Mouse (Mus musculus) duodenum, adult 2 months (tissue): Measurements from ENCODE around the gene Tom1. TPM values are rescaled to one million over a fixed set of nuclear protein-coding genes. Genes with fewer than 3 reads are reported as not detected.

Source experiments
- polyA plus RNA-seq: library from polyadenylated mRNA; depleted of rRNA; stranded (reverse); fragments of >200 nt; gene quantifications from 2 replicates; pipeline ENCODE4 v1.2.3, GENCODE M21; 2012; ENCODE audit warnings: low replicate concordance; rRNA removed

The Tom1 gene
- polyA plus RNA-seq: 18.5 and 20.7 TPM in 2 replicates

DNA sequence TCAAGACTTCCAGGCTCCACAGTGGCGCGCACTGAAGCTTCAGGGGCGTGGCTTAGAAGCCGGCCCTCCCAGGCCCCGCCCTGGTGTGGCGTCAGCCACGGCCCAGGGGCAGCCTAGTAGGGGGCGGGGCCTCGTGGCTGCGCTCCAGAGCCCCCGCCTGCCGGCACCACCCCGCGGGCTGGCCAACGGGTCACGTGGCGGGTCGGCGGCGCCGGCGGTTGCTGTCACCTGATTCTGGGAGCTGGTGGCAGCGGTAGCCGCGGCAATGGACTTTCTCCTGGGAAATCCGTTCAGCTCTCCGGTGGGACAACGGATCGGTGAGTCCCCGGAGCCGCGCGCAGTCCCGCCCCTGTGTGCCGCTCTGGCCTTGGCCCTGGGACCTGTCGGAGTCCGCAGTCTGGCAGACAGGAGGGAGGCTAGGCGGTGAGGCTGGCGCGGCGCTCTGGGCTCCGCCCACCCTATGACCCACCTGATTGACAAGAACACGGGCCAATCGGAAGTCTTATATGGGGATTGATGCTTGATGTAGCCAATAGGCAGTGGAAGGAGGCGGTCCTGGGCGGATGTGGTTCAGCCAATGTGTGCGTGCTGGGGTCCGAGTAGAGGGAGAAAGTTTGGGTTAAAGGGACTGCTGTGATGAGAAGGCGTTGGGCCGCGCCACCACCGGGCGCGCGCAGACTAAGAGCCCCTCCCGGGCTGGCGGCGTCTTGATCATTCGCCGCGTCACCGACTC, at the start of gene Tom1:
Gene Tom1, plus strand, starts transcription at position 195 of the 733 bp plus-strand sequence.

DNA sequence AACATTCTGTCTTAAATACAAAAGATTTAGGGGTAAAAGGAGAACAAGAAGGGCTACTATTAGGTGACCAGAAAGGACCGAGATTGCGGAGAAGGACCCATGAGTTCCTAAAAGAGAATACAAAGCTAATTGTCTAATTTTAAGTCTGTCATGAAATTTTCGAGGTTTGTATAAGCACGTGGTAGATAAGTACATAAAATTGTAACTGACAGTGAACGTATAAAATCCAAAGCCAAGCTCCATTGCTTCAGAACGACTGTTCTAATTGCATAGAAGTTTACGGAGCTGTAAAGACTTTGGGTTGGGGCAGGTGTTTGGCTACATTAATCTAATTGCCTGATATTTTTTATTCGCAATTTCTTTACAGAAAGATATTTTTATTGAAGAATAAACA, 40.4 kb upstream of the Tom1 start, which contains the start of gene Hmgxb4:
Gene Hmgxb4, plus strand, starts transcription at position 276 of the 394 bp plus-strand sequence.

DNA sequence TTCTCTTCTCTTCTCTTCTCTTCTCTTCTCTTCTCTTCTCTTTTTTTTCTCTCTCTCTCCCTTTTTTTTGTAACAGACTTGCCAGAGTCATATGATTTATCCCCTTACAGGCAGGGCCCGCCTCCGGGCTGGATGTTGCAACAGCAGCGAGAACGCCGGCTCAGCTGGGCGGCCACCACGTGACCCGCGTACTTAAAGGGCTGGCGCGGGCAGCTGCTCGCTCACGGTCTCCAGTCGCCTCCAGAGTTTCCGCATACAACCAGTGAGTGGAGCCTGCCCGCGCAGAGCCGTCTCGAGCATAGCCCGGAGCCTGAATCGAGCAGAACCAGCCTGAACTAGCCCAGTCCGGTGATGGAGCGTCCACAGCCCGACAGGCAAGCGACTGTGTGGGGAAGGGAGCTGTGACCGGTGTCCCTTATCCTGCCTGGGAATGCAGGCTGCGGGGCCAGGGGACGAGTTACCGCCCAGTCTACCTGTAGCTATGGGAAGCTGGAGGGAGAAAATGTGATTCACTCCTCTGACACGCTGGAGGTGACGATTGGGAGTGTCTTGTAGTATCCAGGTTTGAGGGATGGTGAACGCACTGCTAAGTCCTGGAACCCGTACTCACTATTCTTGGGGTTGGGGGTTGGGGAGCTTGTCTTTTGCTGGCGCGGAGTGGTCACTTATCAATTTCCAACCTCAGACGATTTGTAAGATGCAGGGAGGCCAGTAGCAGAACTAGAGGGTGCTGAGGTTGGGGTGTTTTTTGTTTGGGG, 60.1 kb downstream of the Tom1 start, which contains the start of gene Hmox1:
Gene Hmox1, plus strand, starts transcription at position 223 of the 758 bp plus-strand sequence.

DNA sequence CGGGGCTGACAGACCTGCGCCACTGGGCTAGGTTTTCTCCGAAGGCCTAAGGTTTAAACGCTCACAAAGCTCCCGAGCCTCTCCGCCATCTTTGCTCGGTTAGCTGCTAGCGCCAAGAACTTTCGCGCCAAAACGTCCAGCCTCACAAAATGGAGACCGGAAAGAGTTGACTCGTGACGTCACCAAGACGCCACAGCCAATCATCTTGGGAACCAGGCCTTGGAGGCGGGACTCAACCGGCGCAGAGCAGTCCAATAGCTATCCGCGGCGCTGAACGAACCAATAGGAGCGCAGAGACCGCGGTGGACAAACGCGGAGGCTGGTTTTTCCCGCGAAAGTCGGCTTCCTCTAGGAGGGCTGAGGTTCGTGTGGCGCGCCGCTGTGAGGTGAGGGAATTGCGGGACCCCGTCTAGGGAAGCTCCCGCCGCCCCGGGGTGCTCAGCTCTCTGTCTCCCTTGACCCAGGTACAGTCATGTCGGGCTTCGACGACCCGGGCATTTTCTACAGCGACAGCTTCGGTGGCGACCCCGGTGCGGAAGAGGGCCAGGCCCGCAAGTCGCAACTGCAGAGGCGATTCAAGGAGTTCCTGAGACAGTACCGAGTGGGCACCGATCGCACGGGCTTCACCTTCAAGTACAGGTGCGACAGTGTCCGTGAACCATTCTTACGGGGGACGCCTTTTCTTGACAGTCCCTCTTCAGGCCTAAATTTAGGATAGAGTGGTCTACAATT, 75.9 kb downstream of the Tom1 start, which contains the start of gene Mcm5:
Gene Mcm5, plus strand, starts transcription at position 334 of the 732 bp plus-strand sequence.

Other genes starting within 250 kb of the Tom1 start
- 65.9 and 130 TPM in 2 replicates for gene Isx, start 160.5 kb upstream of the Tom1 start, polyA plus RNA-seq
- 2.9 and 6.3 TPM in 2 replicates for gene Hmgxb4, start 40.3 kb upstream of the Tom1 start, polyA plus RNA-seq
- 3.8 and 4.6 TPM in 2 replicates for gene Hmox1, start 59.9 kb downstream of the Tom1 start, polyA plus RNA-seq
- gene Mcm5, start 75.9 kb downstream of the Tom1 start, polyA plus RNA-seq: 12.2 and 15.5 TPM in 2 replicates
- 3.4 and 3.7 TPM in 2 replicates for gene Rasd2, start 180.2 kb downstream of the Tom1 start, polyA plus RNA-seq